ENCODE assay signal across 28 mouse cellular contexts in the genomic region with DNA sequence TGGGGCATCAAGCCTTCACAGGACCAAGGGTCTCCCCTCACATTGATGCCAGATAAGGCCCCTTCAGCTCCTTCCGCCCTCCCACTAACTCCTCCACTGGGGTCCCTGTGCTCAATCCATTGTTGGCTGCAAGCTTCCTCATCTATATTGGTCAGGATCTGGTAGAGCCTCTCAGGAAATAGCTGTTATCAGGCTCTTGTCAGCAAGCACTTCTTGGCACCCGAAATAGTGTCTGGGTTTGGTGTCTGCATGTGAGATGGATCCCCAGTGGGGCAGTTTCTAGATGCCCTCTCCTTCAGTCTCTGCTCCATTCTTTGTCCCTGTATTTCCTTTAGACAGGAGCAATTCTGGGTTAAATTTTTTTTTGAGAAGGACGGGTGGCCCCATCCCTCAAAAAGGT.
"Had no signal": no experiment of that assay in that cellular context is flagged by ENCODE, and none has a peak within 500 bp of the region (broad histone marks: within the 10 kb centered on the region; RNA-seq: fewer than 3 reads in every experiment).

No protein-coding gene starts in this region.

- H3K27me3 ChIP-seq: heart, embryonic 13.5 days; heart, embryonic 15.5 days; hindbrain, embryonic 12.5 days; intestine, embryonic 15.5 days; kidney, embryonic 15.5 days; limb, embryonic 12.5 days; liver, embryonic 13.5 days; liver, embryonic 15.5 days had no signal

- H3K27ac ChIP-seq: gastrocnemius, adult 2 months; heart, adult 2 months; heart, embryonic 13.5 days; heart, embryonic 15.5 days; hindbrain, embryonic 10.5 days; hindbrain, embryonic 12.5 days; hindbrain, embryonic 14.5 days; intestine, embryonic 15.5 days; kidney, embryonic 15.5 days; kidney, postnatal 0 days; limb, embryonic 10.5 days; limb, embryonic 12.5 days; liver, embryonic 13.5 days; liver, embryonic 15.5 days had no signal

- ATAC-seq: hindbrain, embryonic 16.5 days; inflammation-experienced regulatory T-cells, adult 6 months; intestine, embryonic 15.5 days; intestine, postnatal 0 days had no signal

- H3K4me1 ChIP-seq: hindbrain, embryonic 10.5 days; hindbrain, embryonic 12.5 days; intestine, embryonic 15.5 days; kidney, embryonic 15.5 days; limb, embryonic 10.5 days; limb, embryonic 12.5 days; liver, embryonic 13.5 days; liver, embryonic 15.5 days had no signal

- DNase-seq: gastrocnemius, adult 2 months; gastrocnemius, postnatal 10 days; gastrocnemius, postnatal 25 days; heart, adult 2 months; heart, postnatal 4 days; kidney, adult 18-20 months; kidney, adult 9 months; kidney, postnatal 14 days; kidney, postnatal 36 days; layer of hippocampus, adult 9-11 months; layer of hippocampus, postnatal 36 days; liver; liver, embryonic 13.5 days had no signal

- H3K9me3 ChIP-seq: heart, embryonic 13.5 days; heart, embryonic 15.5 days; hindbrain, embryonic 10.5 days; hindbrain, embryonic 12.5 days; intestine, embryonic 15.5 days; kidney, embryonic 15.5 days; limb, embryonic 10.5 days; limb, embryonic 12.5 days; liver, embryonic 13.5 days; liver, embryonic 15.5 days had no signal

- H3K9ac ChIP-seq: heart, embryonic 13.5 days; heart, embryonic 15.5 days; hindbrain, embryonic 12.5 days; hindbrain, embryonic 14.5 days; intestine, embryonic 15.5 days; kidney, embryonic 15.5 days; limb, embryonic 12.5 days; liver, embryonic 13.5 days; liver, embryonic 15.5 days had no signal

- H3K36me3 ChIP-seq: heart, embryonic 13.5 days; heart, embryonic 15.5 days; hindbrain, embryonic 10.5 days; hindbrain, embryonic 12.5 days; intestine, embryonic 15.5 days; kidney, embryonic 15.5 days; limb, embryonic 10.5 days; limb, embryonic 12.5 days; liver, embryonic 13.5 days; liver, embryonic 15.5 days had no signal

- H3K4me3 ChIP-seq: gastrocnemius, adult 2 months; heart, adult 2 months; heart, embryonic 13.5 days; heart, embryonic 15.5 days; hindbrain, embryonic 10.5 days; hindbrain, embryonic 12.5 days; intestine, embryonic 15.5 days; kidney, embryonic 15.5 days; limb, embryonic 10.5 days; limb, embryonic 12.5 days; liver, embryonic 13.5 days; liver, embryonic 15.5 days had no signal

- H3K4me2 ChIP-seq: heart, embryonic 13.5 days; heart, embryonic 15.5 days; hindbrain, embryonic 12.5 days; hindbrain, embryonic 14.5 days; intestine, embryonic 15.5 days; kidney, embryonic 15.5 days; limb, embryonic 12.5 days; liver, embryonic 11.5 days; liver, embryonic 13.5 days; liver, embryonic 15.5 days had no signal
